Comparison of ENCODE assay signal across 8 mouse cellular contexts in genomic region chr10:75834721-75835120, GRCm38 (mm10). TPM values are rescaled to one million over a fixed set of nuclear protein-coding genes. Genes with fewer than 3 reads are reported as not detected.
DNase-seq lines count a peak whose midpoint lies in the region; ATAC-seq and TF ChIP-seq lines count a peak whose summit lies in the region.

No protein-coding gene starts in this region.

- WGBS in kidney, embryonic 14.5 days, result 13% methylated on average over 9 of the region's 9 CpGs
- 13% methylated on average over 9 of the region's 9 CpGs for WGBS in hindbrain, embryonic 14.5 days
- 14% methylated on average over 9 of the region's 9 CpGs for WGBS in midbrain, embryonic 14.5 days

- H3K36me3 ChIP-seq in kidney, embryonic 14.5 days (ENCODE audit: control insufficient read depth, insufficient read depth, low read length), result no peaks in the 10 kb centered on the region
- H3K36me3 ChIP-seq in hindbrain, embryonic 14.5 days (replicated peaks; ENCODE audit: control insufficient read depth, insufficient read depth), result no peaks in the 10 kb centered on the region
- no peaks in the 10 kb centered on the region for H3K36me3 ChIP-seq in midbrain, embryonic 14.5 days (ENCODE audit: control insufficient read depth, insufficient read depth, low read length)

- H3K27ac ChIP-seq in kidney, embryonic 14.5 days (ENCODE audit: low read depth, low read length), result peak overlapping the region; percentile 55; the same call in 1 of the 2 replicates
- 0 out of 2 replicates have a peak overlapping the region, but pooled peaks have one; percentile 6 for H3K27ac ChIP-seq in cortical plate, adult 2 months (ENCODE audit: insufficient read depth, low read length)
- no peak overlapping the region for H3K27ac ChIP-seq in hindbrain, embryonic 14.5 days
- no peak overlapping the region for H3K27ac ChIP-seq in midbrain, embryonic 14.5 days (replicated peaks; ENCODE audit: low read depth, low read length)

- TF ChIP-seq POLR2A in cortical plate, adult 2 months (IDR thresholded peaks at IDR 0.05; ENCODE audit: extremely low read depth, insufficient read depth, low read length), result no peak

- no peaks in the 10 kb centered on the region; the same call in 1 of the 2 replicates for H3K27me3 ChIP-seq in kidney, embryonic 14.5 days (ENCODE audit: control insufficient read depth, insufficient read depth, low read length)
- H3K27me3 ChIP-seq in hindbrain, embryonic 14.5 days (ENCODE audit: control insufficient read depth, insufficient read depth, low read length), result peaks cover 28% of the 10 kb centered on the region
- peaks cover 22% of the 10 kb centered on the region for H3K27me3 ChIP-seq in midbrain, embryonic 14.5 days (ENCODE audit: control insufficient read depth, insufficient read depth, low read length)

- peak overlapping the region; percentile 69 for H3K4me2 ChIP-seq in kidney, embryonic 14.5 days (replicated peaks; ENCODE audit: low read depth, low read length)
- peak overlapping the region; percentile 53 for H3K4me2 ChIP-seq in hindbrain, embryonic 14.5 days (replicated peaks)
- H3K4me2 ChIP-seq in midbrain, embryonic 14.5 days (ENCODE audit: low read length), result peak overlapping the region; percentile 64

- DNase-seq in kidney, postnatal 36 days, result no peak
- no peak for DNase-seq in hindbrain, embryonic 14.5 days (ENCODE audit: low spot score)
- no peak for DNase-seq in midbrain, embryonic 14.5 days
- DNase-seq in adrenal gland, postnatal 36 days, result no peak
- DNase-seq in right cerebral cortex, adult 2 months (ENCODE audit: low spot score in 2 of 2), result no peak
- no peak for DNase-seq in right cerebral cortex, adult 18-20 months

- ATAC-seq in kidney, embryonic 14.5 days (ENCODE audit: low FRiP score, low TSS enrichment), result no peak
- no peak for ATAC-seq in hindbrain, embryonic 14.5 days (ENCODE audit: low FRiP score)
- ATAC-seq in midbrain, embryonic 14.5 days (ENCODE audit: low FRiP score, low TSS enrichment), result no peak

- peaks cover 19% of the 10 kb centered on the region; the same call in 1 of the 2 replicates for H3K4me1 ChIP-seq in kidney, embryonic 14.5 days (ENCODE audit: control insufficient read depth, insufficient read depth, low read length)
- no peaks in the 10 kb centered on the region for H3K4me1 ChIP-seq in cortical plate, adult 2 months (ENCODE audit: control insufficient read depth, insufficient read depth, low read length)
- H3K4me1 ChIP-seq in hindbrain, embryonic 14.5 days (replicated peaks; ENCODE audit: control insufficient read depth, insufficient read depth, low read length), result peaks cover 23% of the 10 kb centered on the region
- peaks cover 21% of the 10 kb centered on the region; the same call in 1 of the 2 replicates for H3K4me1 ChIP-seq in midbrain, embryonic 14.5 days (ENCODE audit: control insufficient read depth, insufficient read depth, low read length)

- H3K9me3 ChIP-seq in kidney, embryonic 14.5 days (ENCODE audit: control insufficient read depth, low read length), result no peaks in the 10 kb centered on the region
- no peaks in the 10 kb centered on the region for H3K9me3 ChIP-seq in hindbrain, embryonic 14.5 days (ENCODE audit: control insufficient read depth, low read length)
- no peaks in the 10 kb centered on the region for H3K9me3 ChIP-seq in midbrain, embryonic 14.5 days (ENCODE audit: control insufficient read depth, low read length)

- no peak for TF ChIP-seq CTCF in cortical plate, adult 2 months (IDR thresholded peaks at IDR 0.05; ENCODE audit: extremely low read depth, insufficient read depth, low read length)

- H3K4me3 ChIP-seq in kidney, embryonic 14.5 days (ENCODE audit: low read length), result peak overlapping the region; percentile 43
- peak overlapping the region; percentile 29 for H3K4me3 ChIP-seq in cortical plate, adult 2 months (ENCODE audit: insufficient read depth, low read length)
- H3K4me3 ChIP-seq in hindbrain, embryonic 14.5 days (replicated peaks; ENCODE audit: low read length), result peak overlapping the region; percentile 30
- peak overlapping the region; percentile 32 for H3K4me3 ChIP-seq in midbrain, embryonic 14.5 days (replicated peaks; ENCODE audit: low read depth, low read length)

- H3K9ac ChIP-seq in kidney, embryonic 14.5 days (ENCODE audit: low read depth, low read length), result peak overlapping the region; percentile 53; the same call in 1 of the 2 replicates
- peak overlapping the region; percentile 28; the same call in 1 of the 2 replicates for H3K9ac ChIP-seq in hindbrain, embryonic 14.5 days
- peak overlapping the region; percentile 44; the same call in 1 of the 2 replicates for H3K9ac ChIP-seq in midbrain, embryonic 14.5 days (replicated peaks; ENCODE audit: low read length)

RNA-seq across cellular contexts. Expression of gene Gstt2, which starts 2.5 kb away (rescaled TPM):
- 28.2 and 29.1 TPM in 2 replicates for polyA plus RNA-seq in kidney, embryonic 14.5 days (2014; fragmentation: Nextera tagmentation; extraction: Ambion mirVana)
- 15.6 and 17.1 TPM in 2 replicates for polyA plus RNA-seq in cortical plate, adult 2 months (2012; rRNA removed)
- polyA plus RNA-seq in hindbrain, embryonic 14.5 days (2014; fragmentation: Nextera tagmentation; extraction: Ambion mirVana), result 5.8 and 8.3 TPM in 2 replicates
- 3.8 and 4.3 TPM in 2 replicates for polyA plus RNA-seq in midbrain, embryonic 14.5 days (2014; fragmentation: Nextera tagmentation; extraction: Ambion mirVana)
- total RNA-seq in adrenal gland, postnatal 36 days (2021), result 10 to 100 TPM; 30.0 to 32.0 TPM

RNA-seq across cellular contexts. Expression of gene Gstt4, which starts 12.4 kb away (rescaled TPM):
- not detected in 2 replicates for polyA plus RNA-seq in kidney, embryonic 14.5 days (2014; fragmentation: Nextera tagmentation; extraction: Ambion mirVana)
- not detected in 2 replicates for polyA plus RNA-seq in cortical plate, adult 2 months (2012; rRNA removed)
- not detected in 2 replicates for polyA plus RNA-seq in hindbrain, embryonic 14.5 days (2014; fragmentation: Nextera tagmentation; extraction: Ambion mirVana)
- not detected in 2 replicates for polyA plus RNA-seq in midbrain, embryonic 14.5 days (2014; fragmentation: Nextera tagmentation; extraction: Ambion mirVana)
- total RNA-seq in adrenal gland, postnatal 36 days (2021), result not detected

RNA-seq across cellular contexts. Expression of gene Mif, which starts 25.3 kb away (rescaled TPM):
- 2,350 and 2,543 TPM in 2 replicates for polyA plus RNA-seq in kidney, embryonic 14.5 days (2014; fragmentation: Nextera tagmentation; extraction: Ambion mirVana)
- polyA plus RNA-seq in cortical plate, adult 2 months (2012; rRNA removed), result 1,035 and 1,146 TPM in 2 replicates
- 1,642 and 1,896 TPM in 2 replicates for polyA plus RNA-seq in hindbrain, embryonic 14.5 days (2014; fragmentation: Nextera tagmentation; extraction: Ambion mirVana)
- polyA plus RNA-seq in midbrain, embryonic 14.5 days (2014; fragmentation: Nextera tagmentation; extraction: Ambion mirVana), result 1,381 and 1,864 TPM in 2 replicates
- 100 to 1,000 TPM; 313 to 319 TPM for total RNA-seq in adrenal gland, postnatal 36 days (2021)

RNA-seq across cellular contexts. Expression of gene Gstt1, which starts 36.3 kb away (rescaled TPM):
- polyA plus RNA-seq in kidney, embryonic 14.5 days (2014; fragmentation: Nextera tagmentation; extraction: Ambion mirVana), result 10.6 and 12.1 TPM in 2 replicates
- 28.9 and 31.7 TPM in 2 replicates for polyA plus RNA-seq in cortical plate, adult 2 months (2012; rRNA removed)
- polyA plus RNA-seq in hindbrain, embryonic 14.5 days (2014; fragmentation: Nextera tagmentation; extraction: Ambion mirVana), result 12.1 and 12.2 TPM in 2 replicates
- 9.8 and 12.4 TPM in 2 replicates for polyA plus RNA-seq in midbrain, embryonic 14.5 days (2014; fragmentation: Nextera tagmentation; extraction: Ambion mirVana)
- total RNA-seq in adrenal gland, postnatal 36 days (2021), result 10 to 100 TPM; 37.6 to 47.8 TPM

RNA-seq across cellular contexts. Expression of gene Gstt3, which starts 53.5 kb away (rescaled TPM):
- 29.7 and 43.4 TPM in 2 replicates for polyA plus RNA-seq in kidney, embryonic 14.5 days (2014; fragmentation: Nextera tagmentation; extraction: Ambion mirVana)
- polyA plus RNA-seq in cortical plate, adult 2 months (2012; rRNA removed), result 4.1 and 4.7 TPM in 2 replicates
- polyA plus RNA-seq in hindbrain, embryonic 14.5 days (2014; fragmentation: Nextera tagmentation; extraction: Ambion mirVana), result 0.57 and 1.4 TPM in 2 replicates
- 0.23 and 1.1 TPM in 2 replicates for polyA plus RNA-seq in midbrain, embryonic 14.5 days (2014; fragmentation: Nextera tagmentation; extraction: Ambion mirVana)
- 10 to 100 TPM; 14.9 to 28.7 TPM for total RNA-seq in adrenal gland, postnatal 36 days (2021)

Comparison
In these comparisons a context has a peak if more than half of its experiments do, and no peak if none do; other contexts are left out.
1. H3K27ac ChIP-seq: peak in kidney, embryonic 14.5 days (single experiment) and cortical plate, adult 2 months (single experiment); none in hindbrain, embryonic 14.5 days (single experiment) and midbrain, embryonic 14.5 days (single experiment).
2. Peak in every context shown above with its lines, with median percentiles within 50 percentile points of each other: H3K4me2 ChIP-seq, H3K4me3 ChIP-seq and H3K9ac ChIP-seq.